ENCODE assay signal across 37 mouse cellular contexts in genomic region chr1:65012726-65013125, GRCm38 (mm10). TPM values are rescaled to one million over a fixed set of nuclear protein-coding genes. Genes with fewer than 3 reads are reported as not detected.
"Had no signal": no experiment of that assay in that cellular context is flagged by ENCODE, and none has a peak within 500 bp of the region (broad histone marks: within the 10 kb centered on the region; RNA-seq: fewer than 3 reads in every experiment).

No protein-coding gene starts in this region.

- H3K9ac ChIP-seq: embryonic facial prominence, embryonic 12.5 days; embryonic facial prominence, embryonic 13.5 days; embryonic facial prominence, embryonic 15.5 days; forebrain, embryonic 12.5 days; forebrain, embryonic 13.5 days; forebrain, embryonic 15.5 days; forebrain, postnatal 0 days had no signal

- H3K27me3 ChIP-seq: embryonic facial prominence, embryonic 12.5 days; embryonic facial prominence, embryonic 13.5 days; embryonic facial prominence, embryonic 15.5 days; forebrain, embryonic 12.5 days; forebrain, embryonic 13.5 days; forebrain, embryonic 15.5 days had no signal

- H3K4me2 ChIP-seq: embryonic facial prominence, embryonic 12.5 days; embryonic facial prominence, embryonic 13.5 days; embryonic facial prominence, embryonic 15.5 days; forebrain, embryonic 12.5 days; forebrain, embryonic 13.5 days; forebrain, embryonic 15.5 days had no signal

- ATAC-seq: forebrain, embryonic 13.5 days; forebrain, embryonic 14.5 days; forebrain, embryonic 15.5 days; forebrain, embryonic 16.5 days; forebrain, postnatal 0 days had no signal

- DNase-seq: cerebellum, adult 9-11 months; cerebellum, postnatal 10 days; cerebellum, postnatal 14 days; cerebellum, postnatal 25 days; cerebellum, postnatal 36 days; embryo, embryonic 11 days; forebrain, postnatal 0 days; gastrocnemius, adult 2 months; gastrocnemius, postnatal 10 days; gastrocnemius, postnatal 14 days; gastrocnemius, postnatal 25 days; gastrocnemius, postnatal 36 days; heart, adult 11 months; heart, adult 18-20 months; heart, adult 2 months had no signal

- H3K27ac ChIP-seq: embryonic facial prominence, embryonic 10.5 days; embryonic facial prominence, embryonic 12.5 days; embryonic facial prominence, embryonic 13.5 days; embryonic facial prominence, embryonic 15.5 days; forebrain, embryonic 10.5 days; forebrain, embryonic 12.5 days; forebrain, embryonic 13.5 days; forebrain, embryonic 15.5 days; gastrocnemius, adult 2 months; heart, adult 2 months had no signal

- H3K36me3 ChIP-seq: embryonic facial prominence, embryonic 10.5 days; embryonic facial prominence, embryonic 12.5 days; embryonic facial prominence, embryonic 13.5 days; embryonic facial prominence, embryonic 15.5 days; forebrain, embryonic 10.5 days; forebrain, embryonic 12.5 days; forebrain, embryonic 15.5 days had no signal

- H3K4me3 ChIP-seq: embryonic facial prominence, embryonic 10.5 days; embryonic facial prominence, embryonic 12.5 days; embryonic facial prominence, embryonic 13.5 days; embryonic facial prominence, embryonic 15.5 days; erythroblast, embryonic 14.5 days; forebrain, embryonic 10.5 days; forebrain, embryonic 12.5 days; forebrain, embryonic 13.5 days; forebrain, embryonic 15.5 days; gastrocnemius, adult 2 months; heart, adult 2 months had no signal

- H3K9me3 ChIP-seq: embryonic facial prominence, embryonic 10.5 days; embryonic facial prominence, embryonic 12.5 days; embryonic facial prominence, embryonic 13.5 days; embryonic facial prominence, embryonic 15.5 days; forebrain, embryonic 10.5 days; forebrain, embryonic 12.5 days; forebrain, embryonic 13.5 days; forebrain, embryonic 15.5 days had no signal

- H3K4me1 ChIP-seq: embryonic facial prominence, embryonic 10.5 days; embryonic facial prominence, embryonic 12.5 days; embryonic facial prominence, embryonic 13.5 days; embryonic facial prominence, embryonic 15.5 days; forebrain, embryonic 10.5 days; forebrain, embryonic 12.5 days; forebrain, embryonic 13.5 days; forebrain, embryonic 15.5 days had no signal

RNA-seq across cellular contexts. Expression of gene Akr1cl, which starts 19.8 kb away (rescaled TPM):
- total RNA-seq: common myeloid progenitor, adult 5-6 weeks; forebrain, postnatal 0 days; gastrocnemius, adult 2 months; gastrocnemius, postnatal 10 days; gastrocnemius, postnatal 14 days; gastrocnemius, postnatal 25 days; gastrocnemius, postnatal 36 days; gastrocnemius, postnatal 4 days; granulocyte monocyte progenitor cell, adult 5-6 weeks; heart, adult 2 months had no signal
- polyA plus RNA-seq: cortical plate, adult 2 months; embryonic facial prominence, embryonic 13.5 days; erythroblast, embryonic 14.5 days; forebrain, embryonic 11.5 days; forebrain, embryonic 14.5 days; forebrain, embryonic 15.5 days; forebrain, embryonic 16.5 days; forebrain, postnatal 0 days; frontal cortex, adult 2 months had no signal

RNA-seq across cellular contexts. Expression of gene Cryge, which starts 38.2 kb away (rescaled TPM):
- total RNA-seq: common myeloid progenitor, adult 5-6 weeks; forebrain, postnatal 0 days; gastrocnemius, adult 18-20 months; gastrocnemius, adult 2 months; gastrocnemius, adult 8-10 months; gastrocnemius, postnatal 10 days; gastrocnemius, postnatal 14 days; gastrocnemius, postnatal 25 days; gastrocnemius, postnatal 36 days; gastrocnemius, postnatal 4 days; granulocyte monocyte progenitor cell, adult 5-6 weeks; heart, adult 18-20 months; heart, adult 2 months; heart, adult 8-10 months had no signal
- polyA plus RNA-seq: cortical plate, adult 2 months; embryonic facial prominence, embryonic 13.5 days; erythroblast, embryonic 14.5 days; forebrain, embryonic 12.5 days; forebrain, embryonic 13.5 days; forebrain, embryonic 14.5 days; forebrain, embryonic 15.5 days; forebrain, embryonic 16.5 days; forebrain, postnatal 0 days; frontal cortex, adult 2 months; heart, adult 2 months had no signal

RNA-seq across cellular contexts. Expression of gene Crygd, which starts 50.5 kb away (rescaled TPM):
- total RNA-seq: common myeloid progenitor, adult 5-6 weeks; forebrain, postnatal 0 days; gastrocnemius, adult 18-20 months; gastrocnemius, adult 2 months; gastrocnemius, adult 8-10 months; gastrocnemius, postnatal 10 days; gastrocnemius, postnatal 14 days; gastrocnemius, postnatal 25 days; gastrocnemius, postnatal 36 days; gastrocnemius, postnatal 4 days; granulocyte monocyte progenitor cell, adult 5-6 weeks; heart, adult 18-20 months; heart, adult 2 months; heart, adult 8-10 months had no signal
- polyA plus RNA-seq: cortical plate, adult 2 months; embryonic facial prominence, embryonic 10.5 days; embryonic facial prominence, embryonic 11.5 days; embryonic facial prominence, embryonic 13.5 days; embryonic facial prominence, embryonic 14.5 days; erythroblast, embryonic 14.5 days; forebrain, embryonic 10.5 days; forebrain, embryonic 11.5 days; forebrain, embryonic 12.5 days; forebrain, embryonic 13.5 days; forebrain, embryonic 14.5 days; forebrain, embryonic 15.5 days; forebrain, embryonic 16.5 days; forebrain, postnatal 0 days; frontal cortex, adult 2 months; heart, adult 2 months had no signal
